Mouse (Mus musculus) thymus, adult 2 months (tissue): ENCODE measurements at regions not wholly inside any gene's neighbourhood (a gene's known extent, or its start where the extent isn't known, plus 50 kb on each side); places are given as distances from the start of the nearest gene placed in this dataset.

Experiments used
- DNase-seq: peaks from one replicate; pipeline ENCODE4 v3.0.0; 2021
- H3K27ac ChIP-seq: fragments of 200-500 bp; 2 replicates; pipeline ENCODE4 v1.5.1; 2012; ENCODE audit warnings: low read length, control low read depth; ENCODE audit not compliant: control insufficient read depth, insufficient read depth
- H3K27me3 ChIP-seq: fragments of 200-500 bp; 2 replicates; pipeline ENCODE4 v1.6.1; 2012; ENCODE audit warnings: mild to moderate bottlenecking, low read length, moderate library complexity, mixed read lengths; ENCODE audit not compliant: control insufficient read depth, insufficient read depth
- H3K36me3 ChIP-seq: fragments of 200-500 bp; 2 replicates; pipeline ENCODE4 v1.6.1; 2012; ENCODE audit warnings: mild to moderate bottlenecking, low read length, moderate library complexity; ENCODE audit not compliant: control insufficient read depth, insufficient read depth
- H3K4me1 ChIP-seq: fragments of 200-500 bp; replicated peaks from 2 replicates; pipeline ENCODE4 v1.6.1; 2012; ENCODE audit warnings: low read length; ENCODE audit not compliant: control insufficient read depth, insufficient read depth
- H3K4me3 ChIP-seq: fragments of 200-500 bp; 2 replicates; pipeline ENCODE4 v1.5.1; 2012; ENCODE audit warnings: mild to moderate bottlenecking, low read length, control low read depth, moderate library complexity; ENCODE audit not compliant: control insufficient read depth, insufficient read depth
- CTCF ChIP-seq: fragments of 200-500 bp; IDR thresholded peaks from 2 replicates; pipeline ENCODE4 v1.5.1; 2012; ENCODE audit warnings: mild to moderate bottlenecking, control low read depth, low read length, moderate library complexity, borderline replicate concordance; ENCODE audit not compliant: control insufficient read depth, poor library complexity, insufficient read depth; ENCODE audit errors: extremely low read depth
- POLR2A ChIP-seq: fragments of 200-500 bp; IDR thresholded peaks from 2 replicates; pipeline ENCODE4 v1.6.1; 2012; ENCODE audit warnings: mild to moderate bottlenecking, low read length, control low read depth, moderate library complexity; ENCODE audit not compliant: control insufficient read depth, poor library complexity, insufficient read depth; ENCODE audit errors: extremely low read depth
- WGBS: fragments of 180-500 bp; shearing (Covaris S2); methylation state at CpG from one replicate; pipeline ENCODE4 v1.1.7; 2018; 5-methylcytosine and 5-hydroxymethylcytosine counted together

- Histone ChIP-seq H3K27me3 (no peaks in the 10 kb centered on the region), H3K36me3 (no peaks in the 10 kb centered on the region), H3K4me3 (no peak overlapping the region), H3K27ac (no peak overlapping the region), H3K4me1 (no peaks in the 10 kb centered on the region)
- DNase-seq = no peak
- 87% methylated on average over 2 of the region's 2 CpGs for WGBS
- TF ChIP-seq CTCF = no peak
- TF ChIP-seq POLR2A = no peak
These were observed 90.5 kb upstream of the Zdhhc25 start for GRCm38 (mm10) chr15:88509626-88510025.

DNA sequence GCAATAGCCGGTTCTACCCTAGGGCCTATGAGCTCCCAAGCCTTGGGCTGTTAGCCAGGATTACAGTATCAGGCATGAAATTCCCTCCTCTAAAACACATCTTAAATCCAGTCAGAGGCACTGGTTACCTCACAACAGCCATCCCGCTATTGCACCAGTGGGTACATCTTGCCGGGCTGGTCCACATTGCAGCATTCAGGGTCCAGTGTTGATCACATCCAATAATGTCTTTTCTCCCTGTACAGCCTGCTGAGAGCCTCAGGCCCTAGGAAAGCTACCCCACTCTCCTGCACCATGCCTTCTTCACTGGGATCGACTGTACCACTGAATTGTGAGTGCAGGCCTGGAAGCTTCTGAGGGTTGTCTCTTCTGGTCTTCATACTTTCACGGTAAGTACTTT lies 86.0 kb upstream of the Zdhhc25 start:
- 91% methylated on average over 5 of the region's 5 CpGs for WGBS
- DNase-seq = no peak
- Histone ChIP-seq H3K36me3 (no peaks in the 10 kb centered on the region), H3K4me3 (no peak overlapping the region), H3K4me1 (no peaks in the 10 kb centered on the region), H3K27me3 (no peaks in the 10 kb centered on the region), H3K27ac (no peak overlapping the region)
- no peak for TF ChIP-seq CTCF
- no peak for TF ChIP-seq POLR2A

DNA sequence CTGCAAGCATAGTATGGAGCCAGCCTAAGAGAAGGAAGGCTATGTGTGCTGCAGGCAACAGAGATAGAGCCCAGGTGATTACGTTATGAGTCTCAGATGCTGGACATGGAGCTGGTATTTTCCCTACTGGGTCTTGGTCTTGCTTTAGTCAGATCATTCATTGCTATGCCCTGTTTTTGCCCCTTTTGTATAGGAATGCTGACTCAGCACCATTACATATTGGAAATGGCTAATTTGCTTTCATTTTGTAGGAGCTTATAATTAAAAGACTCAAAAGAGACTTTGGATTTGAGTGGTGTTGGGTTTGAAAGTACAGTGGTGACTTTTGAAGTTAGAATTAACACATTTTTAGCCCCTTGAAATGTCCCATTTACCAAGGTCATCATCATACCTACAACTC lies 68.9 kb upstream of the Zdhhc25 start:
- no peak for DNase-seq

GRCm38 (mm10) chr15:88532008-88532407 lies 68.1 kb upstream of the Zdhhc25 start:
- no peak for TF ChIP-seq POLR2A
- no peak for TF ChIP-seq CTCF
- no peaks in the 10 kb centered on the region for H3K27me3 ChIP-seq
- WGBS = 89% methylated on average over 5 of the region's 5 CpGs
- DNase-seq = no peak
- no peaks in the 10 kb centered on the region for H3K4me1 ChIP-seq
- no peaks in the 10 kb centered on the region for H3K36me3 ChIP-seq
- H3K27ac ChIP-seq = no peak overlapping the region
- H3K4me3 ChIP-seq = no peak overlapping the region

More for the DNA sequence above, 68.9 kb upstream of the Zdhhc25 start:
- H3K27me3 ChIP-seq = no peaks in the 10 kb centered on the region
- H3K27ac ChIP-seq = no peak overlapping the region
- TF ChIP-seq CTCF (no peak), POLR2A (no peak)
- H3K36me3 ChIP-seq = no peaks in the 10 kb centered on the region
- H3K4me3 ChIP-seq = no peak overlapping the region
- 95% methylated on average over 1 of the region's 1 CpGs for WGBS
- H3K4me1 ChIP-seq = no peaks in the 10 kb centered on the region

DNA sequence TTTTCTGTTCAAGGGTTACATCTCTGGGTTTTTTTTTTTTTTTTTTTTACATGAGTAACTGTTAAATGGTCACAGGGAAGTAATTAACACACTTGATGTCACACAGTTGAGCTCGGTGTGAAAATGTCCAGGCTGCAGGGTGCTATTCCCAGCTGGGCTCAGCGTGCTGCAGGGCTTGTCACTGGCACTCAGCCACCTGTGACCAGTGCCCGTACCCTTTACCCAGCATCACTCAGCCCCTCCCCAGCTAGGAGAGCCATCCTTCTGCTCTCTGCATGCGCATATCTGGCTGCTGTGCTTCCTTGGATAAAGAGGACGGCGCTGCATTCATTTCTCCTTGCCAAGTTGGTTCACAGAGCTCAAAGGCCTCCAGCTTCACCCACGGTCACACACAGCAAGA lies 66.7 kb upstream of the Zdhhc25 start:
- TF ChIP-seq CTCF (no peak), POLR2A (no peak)
- Histone ChIP-seq H3K27ac (no peak overlapping the region), H3K4me3 (no peak overlapping the region), H3K36me3 (no peaks in the 10 kb centered on the region), H3K27me3 (no peaks in the 10 kb centered on the region), H3K4me1 (no peaks in the 10 kb centered on the region)
- WGBS = 83% methylated on average over 7 of the region's 7 CpGs
- DNase-seq = no peak

DNA sequence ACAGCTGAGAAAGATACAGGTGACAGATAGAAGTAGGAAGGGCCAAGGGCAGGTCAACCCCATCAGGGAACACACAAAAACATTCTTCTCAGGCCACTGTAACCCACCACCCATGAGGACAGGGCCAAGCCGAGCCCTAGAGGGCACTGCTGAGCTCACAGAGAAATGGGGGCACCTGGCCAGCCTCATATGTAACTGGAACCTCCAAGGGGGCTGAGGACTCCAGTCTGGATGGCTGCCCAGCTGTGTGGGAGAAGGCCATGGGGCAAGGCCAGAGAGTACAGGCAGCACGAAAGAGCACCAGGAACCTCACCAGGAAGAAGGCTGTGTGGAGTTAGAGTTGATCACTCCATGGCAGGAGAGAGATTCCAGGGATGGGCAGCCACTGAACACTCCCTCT lies 64.6 kb upstream of the Zdhhc25 start:
- Histone ChIP-seq H3K4me1 (no peaks in the 10 kb centered on the region), H3K27ac (no peak overlapping the region), H3K4me3 (no peak overlapping the region), H3K27me3 (no peaks in the 10 kb centered on the region), H3K36me3 (no peaks in the 10 kb centered on the region)
- DNase-seq = no peak
- 67% methylated on average over 2 of the region's 2 CpGs for WGBS
- TF ChIP-seq CTCF (no peak), POLR2A (no peak)

DNA sequence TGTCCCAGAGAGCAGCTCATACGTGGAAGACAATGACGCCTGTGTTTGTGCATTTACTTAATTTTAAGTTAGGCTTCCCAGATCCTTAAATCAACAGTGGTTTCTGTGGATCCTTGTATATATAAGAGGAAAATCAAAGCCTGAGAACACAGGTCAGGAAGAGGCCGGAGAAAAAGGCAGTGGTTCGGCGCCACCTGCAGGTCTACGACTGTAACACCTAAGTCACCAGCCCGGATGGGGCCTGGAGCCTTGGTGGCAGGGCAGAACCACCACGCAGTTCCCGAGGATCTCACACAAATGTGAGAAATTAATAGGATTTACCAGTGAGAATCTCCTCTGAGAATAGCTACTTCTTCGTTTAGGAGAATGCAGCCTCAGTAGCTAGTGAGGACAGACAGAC lies 62.9 kb upstream of the Zdhhc25 start:
- Histone ChIP-seq H3K27ac (no peak overlapping the region), H3K27me3 (no peaks in the 10 kb centered on the region), H3K4me1 (no peaks in the 10 kb centered on the region), H3K36me3 (no peaks in the 10 kb centered on the region), H3K4me3 (no peak overlapping the region)
- WGBS = 26% methylated on average over 10 of the region's 10 CpGs
- no peak for DNase-seq
- TF ChIP-seq CTCF (no peak), POLR2A (no peak)

DNA sequence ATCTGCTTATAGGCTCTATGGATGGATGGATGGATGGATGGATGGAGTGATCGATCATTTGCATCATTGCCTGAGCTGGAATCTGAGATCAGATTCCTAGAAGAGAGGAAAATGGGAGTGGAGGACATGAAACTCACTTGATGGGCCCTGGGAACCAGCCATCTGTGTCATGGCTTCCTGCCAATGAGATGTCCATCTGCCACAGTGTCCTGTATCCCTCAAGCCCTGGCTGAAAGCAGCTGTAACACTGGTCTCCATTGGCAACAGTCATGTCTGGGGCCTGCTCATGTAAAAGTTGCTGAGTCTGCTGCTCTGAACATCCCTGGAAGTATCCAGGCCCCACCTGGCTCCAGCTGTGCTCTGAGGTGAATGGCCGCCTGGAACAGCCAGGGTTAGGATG lies 57.5 kb upstream of the Zdhhc25 start:
- no peak for DNase-seq
- no peak overlapping the region for H3K27ac ChIP-seq
- no peak overlapping the region for H3K4me3 ChIP-seq
- TF ChIP-seq CTCF = no peak
- no peak for TF ChIP-seq POLR2A
- no peaks in the 10 kb centered on the region for H3K4me1 ChIP-seq
- H3K27me3 ChIP-seq = no peaks in the 10 kb centered on the region
- no peaks in the 10 kb centered on the region for H3K36me3 ChIP-seq
- WGBS = 87% methylated on average over 2 of the region's 2 CpGs
